Mouse (Mus musculus) small intestine, adult 10 weeks (tissue): ENCODE results near the gene Aplp2. TPM values are rescaled to one million over a fixed set of nuclear protein-coding genes. Genes with fewer than 3 reads are reported as not detected.

Experiments
- polyA plus RNA-seq: library from polyadenylated mRNA; stranded (reverse); fragments of 350-450 nt; fragmentation: Illumina TruSeq; extraction: RNeasy Lipid Tissue Mini Kit (QIAGEN cat#74804); gene quantifications from one replicate; pipeline ENCODE4 v1.2.3, GENCODE M21; 2014; ENCODE audit warnings: low replicate concordance

Gene Aplp2
- 190 TPM for polyA plus RNA-seq

GRCm38 (mm10) chr9:31211690-31212499 lies at the start of gene Aplp2:
TSS of gene Aplp2 (minus strand) at chr9:31211815.

GRCm38 (mm10) chr9:31131205-31131968 lies 80.2 kb downstream of the Aplp2 start, which contains the start of gene St14:
TSS of gene St14 (minus strand) at chr9:31131853.

Other genes with a start within 250 kb of the Aplp2 start
- 21.5 TPM for gene Zbtb44, start 181.2 kb downstream of the Aplp2 start, polyA plus RNA-seq
- 3.1 TPM for gene St14, start 80.0 kb downstream of the Aplp2 start, polyA plus RNA-seq
- 12.7 TPM for gene Prdm10, start 68.7 kb upstream of the Aplp2 start, polyA plus RNA-seq
- gene Nfrkb, start 174.4 kb upstream of the Aplp2 start, polyA plus RNA-seq = 5.7 TPM